30 mouse cellular contexts compared by ENCODE assay signal in genomic region chr15:3982732-3983131, GRCm38 (mm10). TPM values are rescaled to one million over a fixed set of nuclear protein-coding genes. Genes with fewer than 3 reads are reported as not detected.
DNase-seq lines count a peak whose midpoint lies in the region; ATAC-seq and TF ChIP-seq lines count a peak whose summit lies in the region.
"Had no signal": no experiment of that assay in that cellular context is flagged by ENCODE, and none has a peak within 500 bp of the region (broad histone marks: within the 10 kb centered on the region; RNA-seq: fewer than 3 reads in every experiment).

No protein-coding gene starts in this region.

- WGBS in spleen, adult 2 months: 37% methylated on average over 5 of the region's 5 CpGs
- WGBS in liver, embryonic 11.5 days: 88% methylated on average over 5 of the region's 5 CpGs

- TF ChIP-seq POLR2A in spleen, adult 2 months (IDR thresholded peaks at IDR 0.05; ENCODE audit: low read depth, low read length): no peak

- peaks cover 4% of the 10 kb centered on the region for H3K4me1 ChIP-seq in spleen, adult 2 months (ENCODE audit: control insufficient read depth, insufficient read depth, insufficient read length)
- peaks cover 7% of the 10 kb centered on the region for H3K4me1 ChIP-seq in liver, embryonic 11.5 days (replicated peaks; ENCODE audit: control insufficient read depth, insufficient read depth, low read length)
- H3K4me1 ChIP-seq: embryonic facial prominence, embryonic 15.5 days had no signal

- peak in 1 of 2 experiments; percentile 69 for DNase-seq in spleen, adult 2 months (ENCODE audit: low read depth in 1 of 2, low spot score in 2 of 2)
- no peak for DNase-seq in spleen, postnatal 4 days (ENCODE audit: low spot score in 2 of 2)
- no peak for DNase-seq in liver, embryonic 11.5 days (ENCODE audit: low spot score)
- DNase-seq in kidney, adult 9 months: no peak
- no peak for DNase-seq in gastrocnemius, postnatal 10 days
- DNase-seq: adrenal gland, postnatal 14 days; cerebellum, adult 11 months; cerebellum, adult 9-10 months; gastrocnemius, postnatal 14 days; heart, adult 11 months; kidney, postnatal 14 days; layer of hippocampus, adult 9-11 months; liver, postnatal 0 days; lung, postnatal 36 days; right cerebral cortex, adult 18-20 months; thymus, postnatal 14 days had no signal

- H3K9ac ChIP-seq in liver, embryonic 11.5 days (ENCODE audit: low read depth, low read length): no peak overlapping the region
- H3K9ac ChIP-seq: embryonic facial prominence, embryonic 15.5 days; forebrain, embryonic 13.5 days; heart, embryonic 15.5 days; hindbrain, embryonic 13.5 days; limb, embryonic 13.5 days; liver, embryonic 12.5 days; liver, postnatal 0 days; midbrain, embryonic 15.5 days had no signal

- H3K9me3 ChIP-seq in liver, embryonic 11.5 days (ENCODE audit: control insufficient read depth, low read length): no peaks in the 10 kb centered on the region
- H3K9me3 ChIP-seq: embryonic facial prominence, embryonic 10.5 days; embryonic facial prominence, embryonic 15.5 days; forebrain, embryonic 13.5 days; heart, embryonic 10.5 days; heart, embryonic 15.5 days; hindbrain, embryonic 13.5 days; limb, embryonic 13.5 days; liver, embryonic 12.5 days; midbrain, embryonic 10.5 days; midbrain, embryonic 15.5 days had no signal

- H3K4me2 ChIP-seq in liver, embryonic 11.5 days: no peak overlapping the region
- H3K4me2 ChIP-seq: embryonic facial prominence, embryonic 15.5 days; forebrain, embryonic 13.5 days; heart, embryonic 15.5 days; hindbrain, embryonic 13.5 days; limb, embryonic 13.5 days; liver, embryonic 12.5 days; midbrain, embryonic 15.5 days had no signal

- no peak overlapping the region for H3K4me3 ChIP-seq in spleen, adult 2 months (ENCODE audit: extremely low read depth, insufficient read depth, insufficient read length)
- H3K4me3 ChIP-seq in liver, embryonic 11.5 days (ENCODE audit: low read depth, low read length): no peak overlapping the region
- H3K4me3 ChIP-seq: embryonic facial prominence, embryonic 10.5 days; embryonic facial prominence, embryonic 15.5 days; forebrain, embryonic 13.5 days; heart, embryonic 10.5 days; heart, embryonic 15.5 days; hindbrain, embryonic 13.5 days; left cerebral cortex, adult 2 months; limb, embryonic 13.5 days; liver, embryonic 12.5 days; midbrain, embryonic 10.5 days; midbrain, embryonic 15.5 days had no signal

- TF ChIP-seq CTCF in spleen, adult 2 months (IDR thresholded peaks at IDR 0.05; ENCODE audit: extremely low read depth, insufficient read depth, insufficient read length, insufficient replicate concordance): no peak

- no peaks in the 10 kb centered on the region for H3K27me3 ChIP-seq in spleen, adult 2 months (ENCODE audit: control insufficient read depth, insufficient read depth, low read length)
- no peaks in the 10 kb centered on the region for H3K27me3 ChIP-seq in liver, embryonic 11.5 days (replicated peaks; ENCODE audit: control insufficient read depth, insufficient read depth, low read length)
- H3K27me3 ChIP-seq: embryonic facial prominence, embryonic 15.5 days; forebrain, embryonic 13.5 days; heart, embryonic 15.5 days; hindbrain, embryonic 13.5 days; limb, embryonic 13.5 days; liver, embryonic 12.5 days; midbrain, embryonic 15.5 days had no signal

- peak; percentile 57 for ATAC-seq in common myeloid progenitor, adult 5-6 weeks (replicated peaks; ENCODE audit: low read depth, poor library complexity, severe bottlenecking)
- peak; percentile 57 for ATAC-seq in megakaryocyte progenitor cell, adult 5-6 weeks (replicated peaks; ENCODE audit: poor library complexity)
- ATAC-seq in liver, embryonic 11.5 days (replicated peaks; ENCODE audit: low FRiP score): no peak
- ATAC-seq: CD4-positive, CD25-positive, alpha-beta regulatory T cell, adult 4 months; forebrain, embryonic 13.5 days; liver, embryonic 12.5 days; liver, postnatal 0 days; midbrain, embryonic 15.5 days had no signal

- H3K36me3 ChIP-seq in spleen, adult 2 months (ENCODE audit: control insufficient read depth, insufficient read depth, low read length): peaks cover 12% of the 10 kb centered on the region
- peaks cover 14% of the 10 kb centered on the region; the same call in 1 of the 2 replicates for H3K36me3 ChIP-seq in liver, embryonic 11.5 days (ENCODE audit: control insufficient read depth, insufficient read depth, low read length)

- peak overlapping the region; percentile 70; the same call in 1 of the 2 replicates for H3K27ac ChIP-seq in spleen, adult 2 months (ENCODE audit: insufficient read depth, low read length)
- no peak overlapping the region for H3K27ac ChIP-seq in liver, embryonic 11.5 days (ENCODE audit: low read depth, low read length)
- H3K27ac ChIP-seq: embryonic facial prominence, embryonic 10.5 days; embryonic facial prominence, embryonic 15.5 days; forebrain, embryonic 13.5 days; heart, embryonic 10.5 days; heart, embryonic 15.5 days; hindbrain, embryonic 13.5 days; left cerebral cortex, adult 2 months; limb, embryonic 13.5 days; liver, embryonic 12.5 days; midbrain, embryonic 10.5 days; midbrain, embryonic 15.5 days had no signal

RNA-seq across cellular contexts. Expression of gene Fbxo4, which starts 3.4 kb away (rescaled TPM):
- polyA plus RNA-seq in spleen, adult 2 months (2012; rRNA removed): 5.9 and 6.8 TPM in 2 replicates
- total RNA-seq in common myeloid progenitor, adult 5-6 weeks (2017): 9.8 and 19.3 TPM in 2 replicates
- 8.8 and 10.7 TPM in 2 replicates for total RNA-seq in megakaryocyte progenitor cell, adult 5-6 weeks (2015)
- total RNA-seq in megakaryocyte progenitor cell, adult 5-6 weeks (2017): 7.8 and 9.2 TPM in 2 replicates
- 3.9 and 5.1 TPM in 2 replicates for polyA plus RNA-seq in liver, embryonic 11.5 days (2014; fragmentation: Nextera tagmentation; extraction: Ambion mirVana)
- 1 to 10 TPM; 5.7 to 7.0 TPM for total RNA-seq in gastrocnemius, postnatal 10 days (2021)

RNA-seq across cellular contexts. Expression of gene AW549877, which starts 12.8 kb away (rescaled TPM):
- polyA plus RNA-seq in spleen, adult 2 months (2012; rRNA removed): 6.1 and 6.3 TPM in 2 replicates
- 15.3 and 15.8 TPM in 2 replicates for total RNA-seq in common myeloid progenitor, adult 5-6 weeks (2017)
- total RNA-seq in megakaryocyte progenitor cell, adult 5-6 weeks (2015): 32.1 and 35.4 TPM in 2 replicates
- total RNA-seq in megakaryocyte progenitor cell, adult 5-6 weeks (2017): 6.7 and 9.9 TPM in 2 replicates
- polyA plus RNA-seq in liver, embryonic 11.5 days (2014; fragmentation: Nextera tagmentation; extraction: Ambion mirVana): 20.8 and 21.6 TPM in 2 replicates
- total RNA-seq in gastrocnemius, postnatal 10 days (2021): 10 to 100 TPM; 13.9 to 15.3 TPM

RNA-seq across cellular contexts. Expression of gene Oxct1, which starts 43.5 kb away (rescaled TPM):
- polyA plus RNA-seq in spleen, adult 2 months (2012; rRNA removed): 17.4 and 17.9 TPM in 2 replicates
- total RNA-seq in common myeloid progenitor, adult 5-6 weeks (2017): 243 and 253 TPM in 2 replicates
- 74.1 and 83.8 TPM in 2 replicates for total RNA-seq in megakaryocyte progenitor cell, adult 5-6 weeks (2015)
- total RNA-seq in megakaryocyte progenitor cell, adult 5-6 weeks (2017): 257 and 287 TPM in 2 replicates
- polyA plus RNA-seq in liver, embryonic 11.5 days (2014; fragmentation: Nextera tagmentation; extraction: Ambion mirVana): 64.8 and 67.8 TPM in 2 replicates
- total RNA-seq in gastrocnemius, postnatal 10 days (2021): 10 to 100 TPM; 64.5 to 67.1 TPM
